Mouse (Mus musculus) olfactory bulb, adult 2 months (tissue): ENCODE measurements at regions not wholly inside any gene's neighbourhood (a gene's known extent, or its start where the extent isn't known, plus 50 kb on each side); places are given as distances from the start of the nearest gene placed in this dataset.

ENCODE experiments used
- CTCF ChIP-seq: fragments of 200-500 bp; IDR thresholded peaks from 2 replicates; pipeline ENCODE4 v1.5.1; 2012; ENCODE audit warnings: low read depth, mild to moderate bottlenecking, low read length, moderate library complexity; ENCODE audit not compliant: insufficient read depth
- POLR2A ChIP-seq: fragments of 200-500 bp; IDR thresholded peaks from 2 replicates; pipeline ENCODE4 v1.6.1; 2012; ENCODE audit warnings: mild to moderate bottlenecking, low read depth, low read length, moderate library complexity; ENCODE audit not compliant: insufficient read depth

- TF ChIP-seq POLR2A (no peak), CTCF (no peak)
Measured at GRCm38 (mm10) chr12:70749651-70750050, 75.7 kb upstream of the Frmd6 start.
